Mouse (Mus musculus) lung, adult 2 months (tissue): ENCODE results near the gene Tenm3.

Experiments used
- CTCF ChIP-seq: fragments of 200-500 bp; IDR thresholded peaks from 2 replicates; pipeline ENCODE4 v1.5.1; 2011; ENCODE audit warnings: mild to moderate bottlenecking, low read length, control low read depth; ENCODE audit not compliant: insufficient read depth
- POLR2A ChIP-seq: fragments of 200-500 bp; IDR thresholded peaks from 2 replicates; pipeline ENCODE4 v1.6.1; 2011; ENCODE audit warnings: low read depth, mild to moderate bottlenecking, control low read depth, low read length, borderline replicate concordance; ENCODE audit errors: extremely low read depth

DNA sequence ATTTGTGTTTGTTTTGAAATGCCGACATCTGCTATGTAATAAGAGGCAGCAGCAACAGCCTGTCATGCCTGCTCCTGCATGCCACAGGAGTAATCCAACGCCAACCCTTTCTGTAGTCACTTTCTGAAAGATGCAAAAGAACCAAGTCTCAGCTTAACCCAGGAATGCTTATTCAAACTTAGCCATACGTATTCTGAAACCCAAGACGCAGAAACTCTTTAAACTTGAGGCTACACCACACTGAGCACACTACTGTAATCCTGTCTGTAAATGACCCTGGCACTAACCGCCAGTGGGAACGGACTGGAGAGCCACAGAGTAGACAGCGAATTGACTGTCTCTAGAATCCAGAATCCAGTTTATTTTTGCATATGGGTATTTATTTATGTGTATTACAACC, 354.9 kb downstream of the Tenm3 start:
- no peak for TF ChIP-seq POLR2A
- no peak for TF ChIP-seq CTCF
